Mouse (Mus musculus) spleen, adult 2 months (tissue): ENCODE results near the gene Ctsh.

Experiments used
- CTCF ChIP-seq: fragments of 200-500 bp; IDR thresholded peaks from 2 replicates; pipeline ENCODE4 v1.5.1; 2011; ENCODE audit warnings: mild to moderate bottlenecking, inconsistent platforms; ENCODE audit not compliant: insufficient read depth, insufficient read length, insufficient replicate concordance; ENCODE audit errors: extremely low read depth
- POLR2A ChIP-seq: fragments of 200-500 bp; IDR thresholded peaks from 2 replicates; pipeline ENCODE4 v1.6.1; 2011; ENCODE audit warnings: low read depth, low read length, inconsistent platforms

DNA sequence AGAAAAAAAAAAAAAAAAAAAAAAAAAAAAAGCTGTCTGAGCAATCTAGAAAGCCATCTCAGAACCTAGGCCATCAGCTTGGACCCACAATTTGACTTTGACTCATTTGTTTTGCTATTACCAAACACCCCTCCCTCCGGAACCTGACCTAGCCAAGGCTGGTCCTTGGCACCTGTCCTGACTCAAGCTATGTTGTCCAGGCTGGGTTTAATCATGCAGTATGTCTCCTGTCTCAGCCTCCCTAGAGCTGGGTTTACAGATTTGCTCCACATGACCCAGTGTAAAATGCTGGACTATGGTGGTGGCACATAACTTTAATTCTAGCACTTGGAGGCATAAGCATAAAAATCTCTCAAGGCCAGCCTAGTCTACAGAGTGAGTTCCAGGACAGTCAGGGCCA is 29.0 kb downstream of the Ctsh start:
- TF ChIP-seq POLR2A (no peak), CTCF (no peak)
